Comparison of ENCODE assay signal across 15 mouse cellular contexts in genomic region chr6:38181756-38182318, GRCm38 (mm10). TPM values are rescaled to one million over a fixed set of nuclear protein-coding genes. Genes with fewer than 3 reads are reported as not detected.
A peak's percentile ranks its signal among the peaks of the same experiment; 100 is the strongest.
DNase-seq lines count a peak whose midpoint lies in the region; ATAC-seq and TF ChIP-seq lines count a peak whose summit lies in the region.
"Had no signal": no experiment of that assay in that cellular context is flagged by ENCODE, and none has a peak within 500 bp of the region (broad histone marks: within the 10 kb centered on the region; RNA-seq: fewer than 3 reads in every experiment).

No protein-coding gene starts in this region.

- no peak overlapping the region for H3K4me2 ChIP-seq in hindbrain, embryonic 15.5 days
- H3K4me2 ChIP-seq in hindbrain, embryonic 16.5 days (ENCODE audit: low read length), result no peak overlapping the region
- no peak overlapping the region for H3K4me2 ChIP-seq in embryonic facial prominence, embryonic 12.5 days (replicated peaks)
- H3K4me2 ChIP-seq in intestine, embryonic 16.5 days (ENCODE audit: low read depth, low read length), result no peak overlapping the region
- no peak overlapping the region for H3K4me2 ChIP-seq in neural tube, embryonic 13.5 days

- H3K27me3 ChIP-seq in hindbrain, embryonic 15.5 days, result no peaks in the 10 kb centered on the region
- H3K27me3 ChIP-seq in hindbrain, embryonic 16.5 days (replicated peaks; ENCODE audit: control insufficient read depth, insufficient read depth, low read length), result no peaks in the 10 kb centered on the region
- H3K27me3 ChIP-seq in embryonic facial prominence, embryonic 12.5 days, result no peaks in the 10 kb centered on the region
- H3K27me3 ChIP-seq in intestine, embryonic 16.5 days (replicated peaks; ENCODE audit: control insufficient read depth, insufficient read depth, low read length), result no peaks in the 10 kb centered on the region
- H3K27me3 ChIP-seq in neural tube, embryonic 13.5 days, result no peaks in the 10 kb centered on the region

- H3K9me3 ChIP-seq in hindbrain, embryonic 15.5 days, result no peaks in the 10 kb centered on the region
- no peaks in the 10 kb centered on the region for H3K9me3 ChIP-seq in hindbrain, embryonic 16.5 days (ENCODE audit: control insufficient read depth, low read length)
- no peaks in the 10 kb centered on the region for H3K9me3 ChIP-seq in embryonic facial prominence, embryonic 12.5 days
- 0 out of 2 replicates have a peak, but pooled peaks cover 5% of the 10 kb centered on the region for H3K9me3 ChIP-seq in intestine, embryonic 16.5 days (ENCODE audit: control insufficient read depth, low read length)
- H3K9me3 ChIP-seq in neural tube, embryonic 13.5 days, result no peaks in the 10 kb centered on the region

- ATAC-seq in hindbrain, embryonic 15.5 days (ENCODE audit: low FRiP score, low read depth), result peak; percentile 19; the same call in 1 of the 2 replicates
- ATAC-seq in hindbrain, embryonic 16.5 days, result no peak
- ATAC-seq in embryonic facial prominence, embryonic 12.5 days (ENCODE audit: insufficient number of reproducible peaks, insufficient read depth, low FRiP score, low TSS enrichment), result no peak
- peak; percentile 65; the same call in 1 of the 2 replicates for ATAC-seq in intestine, embryonic 16.5 days
- ATAC-seq in neural tube, embryonic 13.5 days (ENCODE audit: low read depth), result no peak
- ATAC-seq: forebrain, embryonic 14.5 days; inflammation-experienced regulatory T-cells, adult 6 months had no signal

- H3K4me1 ChIP-seq in hindbrain, embryonic 15.5 days (replicated peaks), result no peaks in the 10 kb centered on the region
- H3K4me1 ChIP-seq in hindbrain, embryonic 16.5 days (ENCODE audit: control insufficient read depth, insufficient read depth, low read depth, low read length), result no peaks in the 10 kb centered on the region
- peaks cover 7% of the 10 kb centered on the region; the same call in 1 of the 2 replicates for H3K4me1 ChIP-seq in embryonic facial prominence, embryonic 12.5 days
- peaks cover 3% of the 10 kb centered on the region; the same call in 1 of the 2 replicates for H3K4me1 ChIP-seq in intestine, embryonic 16.5 days (ENCODE audit: control insufficient read depth, insufficient read depth, low read length)
- H3K4me1 ChIP-seq in neural tube, embryonic 13.5 days (replicated peaks), result peaks cover 12% of the 10 kb centered on the region

- no peak for DNase-seq in frontal cortex, postnatal 25 days (ENCODE audit: low spot score in 2 of 2)
- DNase-seq in layer of hippocampus, adult 2 months (ENCODE audit: low spot score in 2 of 2), result no peak
- DNase-seq: cerebellum, adult 18-20 months; gastrocnemius, postnatal 10 days; lung, postnatal 36 days; thymus, adult 2 months had no signal

- peaks cover 33% of the 10 kb centered on the region for H3K36me3 ChIP-seq in hindbrain, embryonic 15.5 days
- H3K36me3 ChIP-seq in hindbrain, embryonic 16.5 days (ENCODE audit: control insufficient read depth, insufficient read depth, low read length), result peaks cover 11% of the 10 kb centered on the region
- peaks cover 42% of the 10 kb centered on the region for H3K36me3 ChIP-seq in embryonic facial prominence, embryonic 12.5 days
- H3K36me3 ChIP-seq in intestine, embryonic 16.5 days (ENCODE audit: control insufficient read depth, insufficient read depth, low read length), result peaks cover 4% of the 10 kb centered on the region; the same call in 1 of the 2 replicates
- H3K36me3 ChIP-seq in neural tube, embryonic 13.5 days, result peaks cover 87% of the 10 kb centered on the region

- no peak overlapping the region for H3K9ac ChIP-seq in hindbrain, embryonic 15.5 days
- no peak overlapping the region for H3K9ac ChIP-seq in hindbrain, embryonic 16.5 days (ENCODE audit: low read depth, low read length)
- H3K9ac ChIP-seq in embryonic facial prominence, embryonic 12.5 days, result no peak overlapping the region
- no peak overlapping the region for H3K9ac ChIP-seq in intestine, embryonic 16.5 days (ENCODE audit: low read depth, low read length)
- H3K9ac ChIP-seq in neural tube, embryonic 13.5 days, result 0 out of 2 replicates have a peak overlapping the region, but pooled peaks have one; percentile 41
- H3K9ac ChIP-seq: liver, embryonic 14.5 days had no signal

- no peak overlapping the region for H3K27ac ChIP-seq in hindbrain, embryonic 15.5 days (replicated peaks)
- no peak overlapping the region for H3K27ac ChIP-seq in hindbrain, embryonic 16.5 days (ENCODE audit: low read depth, low read length)
- peak overlapping the region; percentile 32; the same call in 1 of the 2 replicates for H3K27ac ChIP-seq in embryonic facial prominence, embryonic 12.5 days
- no peak overlapping the region for H3K27ac ChIP-seq in intestine, embryonic 16.5 days (ENCODE audit: low read length)
- peak overlapping the region; percentile 56 for H3K27ac ChIP-seq in neural tube, embryonic 13.5 days (replicated peaks)
- H3K27ac ChIP-seq in layer of hippocampus, adult 2 months, result no peak overlapping the region
- H3K27ac ChIP-seq: liver, embryonic 14.5 days had no signal

- no peak overlapping the region for H3K4me3 ChIP-seq in hindbrain, embryonic 15.5 days
- no peak overlapping the region for H3K4me3 ChIP-seq in hindbrain, embryonic 16.5 days (ENCODE audit: low read length)
- no peak overlapping the region for H3K4me3 ChIP-seq in embryonic facial prominence, embryonic 12.5 days
- no peak overlapping the region for H3K4me3 ChIP-seq in intestine, embryonic 16.5 days (ENCODE audit: low read length)
- no peak overlapping the region for H3K4me3 ChIP-seq in neural tube, embryonic 13.5 days
- no peak overlapping the region for H3K4me3 ChIP-seq in layer of hippocampus, adult 2 months

- 77% methylated on average over 10 of the region's 10 CpGs for WGBS in hindbrain, embryonic 15.5 days
- 81% methylated on average over 10 of the region's 10 CpGs for WGBS in hindbrain, embryonic 16.5 days
- WGBS in embryonic facial prominence, embryonic 12.5 days, result 73% methylated on average over 10 of the region's 10 CpGs
- WGBS in intestine, embryonic 16.5 days, result 56% methylated on average over 9 of the region's 10 CpGs
- 61% methylated on average over 10 of the region's 10 CpGs for WGBS in neural tube, embryonic 13.5 days

- no peak for TF ChIP-seq CTCF in layer of hippocampus, adult 2 months (conservative IDR thresholded peaks at IDR 0.05)

RNA-seq across cellular contexts. Expression of gene Atp6v0a4, which starts 57.5 kb away (rescaled TPM):
- 0.49 and 0.54 TPM in 2 replicates for polyA plus RNA-seq in hindbrain, embryonic 15.5 days (2015; fragmentation: Nextera tagmentation; extraction: Ambion mirVana)
- 0.35 and 0.38 TPM in 2 replicates for polyA plus RNA-seq in hindbrain, embryonic 16.5 days (2015; fragmentation: Nextera tagmentation; extraction: Ambion mirVana)
- 0.22 and 0.36 TPM in 2 replicates for polyA plus RNA-seq in embryonic facial prominence, embryonic 12.5 days (2016; fragmentation: Nextera tagmentation; extraction: Ambion mirVana)
- 5.1 and 5.4 TPM in 2 replicates for polyA plus RNA-seq in intestine, embryonic 16.5 days (2015; fragmentation: Nextera tagmentation; extraction: Ambion mirVana)
- 0.29 and 0.31 TPM in 2 replicates for polyA plus RNA-seq in neural tube, embryonic 13.5 days (2015; fragmentation: Nextera tagmentation; extraction: Ambion mirVana)
- total RNA-seq in layer of hippocampus, adult 2 months (2021), result 1 to 10 TPM; 1.1 to 1.3 TPM
- polyA plus RNA-seq: embryonic facial prominence, embryonic 11.5 days; forebrain, embryonic 14.5 days; inflammation-experienced regulatory T-cells, adult 6 months had no signal

Comparison
In these comparisons a context has a peak if more than half of its experiments do, and no peak if none do; other contexts are left out.
1. ATAC-seq: peak in hindbrain, embryonic 15.5 days (single experiment) and intestine, embryonic 16.5 days (single experiment); none in hindbrain, embryonic 16.5 days (single experiment), embryonic facial prominence, embryonic 12.5 days (single experiment) and neural tube, embryonic 13.5 days (single experiment).
2. H3K27ac ChIP-seq: peak in embryonic facial prominence, embryonic 12.5 days (single experiment) and neural tube, embryonic 13.5 days (single experiment); none in hindbrain, embryonic 15.5 days (single experiment), hindbrain, embryonic 16.5 days (single experiment), intestine, embryonic 16.5 days (single experiment) and layer of hippocampus, adult 2 months (single experiment).